Mouse (Mus musculus) forebrain, embryonic 10.5 days (tissue): Measurements from ENCODE around the gene Tspan3. TPM values are rescaled to one million over a fixed set of nuclear protein-coding genes. Genes with fewer than 3 reads are reported as not detected.

ENCODE experiments used
- DNase-seq: peaks from one replicate; pipeline ENCODE4 v3.0.0-alpha.2; 2017; ENCODE audit warnings: low spot score; ENCODE audit errors: extremely low spot score
- H3K27ac ChIP-seq: fragments of 300-500 bp; sonication (generic); 2 replicates; pipeline ENCODE4 v1.5.1; 2016; ENCODE audit warnings: mild to moderate bottlenecking
- H3K27me3 ChIP-seq: fragments of 300-500 bp; sonication (generic); 2 replicates; pipeline ENCODE4 v1.6.1; 2016; ENCODE audit warnings: mild to moderate bottlenecking; ENCODE audit not compliant: poor library complexity, severe bottlenecking
- H3K36me3 ChIP-seq: fragments of 300-500 bp; sonication (generic); replicated peaks from 2 replicates; pipeline ENCODE4 v1.6.1; 2016; ENCODE audit warnings: mild to moderate bottlenecking, moderate library complexity
- H3K4me1 ChIP-seq: fragments of 300-500 bp; sonication (generic); 2 replicates; pipeline ENCODE4 v1.6.1; 2016
- H3K4me3 ChIP-seq: fragments of 300-500 bp; sonication (generic); 2 replicates; pipeline ENCODE4 v1.5.1; 2016; ENCODE audit warnings: mild to moderate bottlenecking, moderate library complexity
- H3K9me3 ChIP-seq: fragments of 300-500 bp; sonication (generic); 2 replicates; pipeline ENCODE4 v1.6.1; 2016; ENCODE audit warnings: mild to moderate bottlenecking, moderate library complexity
- WGBS: fragments of 180-500 bp; shearing (Covaris S2); methylation state at CpG from one replicate; pipeline ENCODE4 v1.1.7; 2016; 5-methylcytosine and 5-hydroxymethylcytosine counted together
- polyA plus RNA-seq: library from polyadenylated mRNA; unstranded; fragments of >200 nt; fragmentation: Nextera tagmentation; extraction: Ambion mirVana; gene quantifications from 2 replicates; pipeline ENCODE4 v1.2.1, GENCODE M21; 2016

Tspan3 gene
- polyA plus RNA-seq, 1 experiment from 2014 or later = 510 TPM

GRCm38 (mm10) chr9:56180118-56180781 lies 15.0 kb upstream of the Tspan3 start:
- no peak for DNase-seq
- Histone ChIP-seq H3K27me3 (no peaks in the 10 kb centered on the region), H3K9me3 (no peaks in the 10 kb centered on the region), H3K27ac (no peak overlapping the region), H3K36me3 (no peaks in the 10 kb centered on the region), H3K4me3 (no peak overlapping the region), H3K4me1 (peaks cover 14% of the 10 kb centered on the region)
- WGBS = 46% methylated on average over 8 of the region's 8 CpGs

GRCm38 (mm10) chr9:56179416-56180117 lies 14.3 kb upstream of the Tspan3 start:
- H3K27ac ChIP-seq = peak overlapping the region; percentile 58; the same call in 1 of the 2 replicates
- no peak overlapping the region for H3K4me3 ChIP-seq
- H3K36me3 ChIP-seq = no peaks in the 10 kb centered on the region
- DNase-seq = no peak
- 77% methylated on average over 6 of the region's 6 CpGs for WGBS
- H3K9me3 ChIP-seq = no peaks in the 10 kb centered on the region
- H3K27me3 ChIP-seq = no peaks in the 10 kb centered on the region
- H3K4me1 ChIP-seq = peaks cover 14% of the 10 kb centered on the region

DNA sequence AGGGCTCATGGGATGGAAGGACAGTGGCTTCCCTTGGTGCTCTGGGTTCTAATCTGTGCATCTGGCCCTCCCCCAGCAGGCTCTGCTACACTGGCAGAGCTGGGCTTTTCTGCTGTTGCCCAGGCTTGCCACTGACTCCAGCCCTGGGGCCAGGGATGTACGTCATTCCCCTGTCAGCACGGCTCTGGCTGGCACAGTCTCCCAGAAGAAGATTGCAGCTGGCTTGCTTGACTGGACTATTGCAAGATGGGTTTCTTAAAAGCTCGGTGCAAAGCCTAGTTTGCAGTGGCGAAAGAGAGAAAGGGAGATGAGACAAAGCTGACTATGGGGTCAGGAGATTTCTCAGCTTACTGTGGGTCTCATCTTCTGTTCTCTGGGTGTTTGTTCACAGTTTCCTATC lies 12.1 kb upstream of the Tspan3 start:
- no peak for DNase-seq
- WGBS = 83% methylated on average over 4 of the region's 4 CpGs
- no peak overlapping the region for H3K4me3 ChIP-seq
- no peaks in the 10 kb centered on the region for H3K27me3 ChIP-seq
- no peaks in the 10 kb centered on the region for H3K36me3 ChIP-seq
- peaks cover 14% of the 10 kb centered on the region for H3K4me1 ChIP-seq
- no peak overlapping the region for H3K27ac ChIP-seq
- no peaks in the 10 kb centered on the region for H3K9me3 ChIP-seq

- 91% methylated on average over 3 of the region's 3 CpGs for WGBS
- no peak overlapping the region for H3K4me3 ChIP-seq
- H3K27me3 ChIP-seq = no peaks in the 10 kb centered on the region
- DNase-seq = no peak
- H3K4me1 ChIP-seq = peaks cover 7% of the 10 kb centered on the region
- 0 out of 2 replicates have a peak, but pooled peaks cover 1% of the 10 kb centered on the region for H3K9me3 ChIP-seq
- H3K27ac ChIP-seq = no peak overlapping the region
- no peaks in the 10 kb centered on the region for H3K36me3 ChIP-seq
Measured at GRCm38 (mm10) chr9:56175316-56175715, 10.0 kb upstream of the Tspan3 start.

DNA sequence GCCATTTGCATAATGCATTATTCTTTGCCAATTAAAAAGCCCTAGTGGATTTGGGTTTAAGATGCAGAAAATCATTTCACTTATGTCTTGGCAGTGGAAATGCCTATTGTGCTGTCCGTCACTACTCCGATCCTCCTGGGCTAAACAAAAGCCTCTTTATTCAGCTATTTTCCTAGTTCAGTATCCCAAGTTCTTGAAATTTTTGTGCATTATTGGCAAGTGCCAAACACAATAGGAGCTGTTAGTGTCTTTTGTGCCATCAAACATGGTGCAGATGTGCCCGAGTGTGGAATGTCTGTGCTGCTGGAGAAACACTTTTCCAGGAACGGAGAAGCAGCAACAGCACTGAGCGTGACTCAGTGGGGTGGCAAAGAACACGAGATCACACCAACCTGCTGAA lies 2.4 kb upstream of the Tspan3 start:
- no peaks in the 10 kb centered on the region for H3K36me3 ChIP-seq
- 23% methylated on average over 6 of the region's 6 CpGs for WGBS
- no peak overlapping the region for H3K27ac ChIP-seq
- peaks cover 4% of the 10 kb centered on the region; the same call in 1 of the 2 replicates for H3K27me3 ChIP-seq
- H3K9me3 ChIP-seq = 0 out of 2 replicates have a peak, but pooled peaks cover 2% of the 10 kb centered on the region
- H3K4me3 ChIP-seq = no peak overlapping the region
- H3K4me1 ChIP-seq = peaks cover 35% of the 10 kb centered on the region
- no peak for DNase-seq

DNA sequence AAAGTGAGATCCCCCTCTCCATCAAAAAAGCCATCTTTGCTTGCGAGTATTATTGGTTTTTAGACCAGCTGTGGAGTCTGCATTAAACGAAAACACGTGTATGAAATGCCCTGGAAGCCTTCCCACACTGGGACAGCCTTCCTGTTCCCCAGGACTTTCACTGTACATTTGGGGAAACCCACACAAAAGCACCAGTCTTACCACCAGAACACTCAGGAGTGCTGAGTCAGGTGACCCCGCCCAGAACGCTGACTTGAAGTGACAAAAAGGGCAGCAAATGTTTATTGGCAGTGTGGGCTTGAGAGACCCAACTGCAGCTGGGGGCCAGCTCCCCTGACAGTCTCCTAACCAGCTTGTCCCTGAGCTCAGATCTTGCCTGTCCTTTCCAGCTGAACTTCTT lies 884 bp upstream of the Tspan3 start:
- H3K9me3 ChIP-seq = 0 out of 2 replicates have a peak, but pooled peaks cover 2% of the 10 kb centered on the region

DNA sequence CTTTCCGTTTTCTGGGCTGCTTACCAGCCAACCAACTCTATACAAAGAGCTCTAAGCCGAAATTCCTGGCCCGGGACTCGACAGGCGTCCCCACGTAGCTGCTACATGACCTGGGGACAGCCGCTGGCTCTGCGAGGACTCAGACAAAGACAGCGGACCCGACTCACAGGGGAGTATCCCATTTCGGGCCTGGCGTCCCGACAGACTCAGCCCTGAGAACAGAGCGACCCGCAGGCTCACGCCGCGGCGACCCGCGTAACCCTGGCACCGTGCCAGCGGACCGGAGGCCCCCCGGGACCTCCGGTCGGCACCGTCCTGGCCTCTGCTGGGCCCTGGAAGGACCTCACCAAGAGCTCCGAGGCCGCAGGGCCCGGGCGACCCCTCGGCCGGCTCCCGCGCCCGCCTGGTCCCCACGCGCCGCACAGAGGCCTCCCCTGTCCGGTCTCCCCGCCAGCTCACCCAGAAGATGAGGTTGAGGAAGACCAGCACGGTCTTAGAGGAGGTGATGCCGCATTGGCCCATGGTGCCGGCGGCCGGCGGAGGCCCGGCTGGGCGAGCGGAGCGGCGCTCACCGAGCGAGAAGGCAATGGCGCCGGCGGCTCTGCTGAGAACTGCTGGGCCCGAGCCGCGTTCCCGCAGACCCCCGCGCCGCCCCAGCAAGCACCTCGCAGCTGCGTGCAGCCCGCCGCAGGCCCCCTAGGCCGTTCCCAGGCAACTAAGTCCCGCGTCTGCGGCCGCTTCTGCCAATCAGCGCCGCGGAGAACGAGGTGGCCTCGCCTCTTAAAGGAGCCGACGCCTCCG lies 4.7 kb downstream of the Tspan3 start:
- DNase-seq = peak; percentile 92
- peaks cover 38% of the 10 kb centered on the region for H3K4me1 ChIP-seq
- peak overlapping the region; percentile 99 for H3K27ac ChIP-seq
- H3K36me3 ChIP-seq = peaks cover 8% of the 10 kb centered on the region; the same call in 1 of the 2 replicates
- H3K4me3 ChIP-seq = peak overlapping the region; percentile 97
- 0 out of 2 replicates have a peak, but pooled peaks cover 4% of the 10 kb centered on the region for H3K27me3 ChIP-seq
- H3K9me3 ChIP-seq = no peaks in the 10 kb centered on the region
- WGBS = under 1% methylated on average over 82 of the region's 82 CpGs

More for the DNA sequence above, 884 bp upstream of the Tspan3 start:
- H3K4me1 ChIP-seq = peaks cover 45% of the 10 kb centered on the region
- DNase-seq = no peak
- H3K27ac ChIP-seq = no peak overlapping the region
- H3K36me3 ChIP-seq = no peaks in the 10 kb centered on the region
- H3K4me3 ChIP-seq = no peak overlapping the region
- H3K27me3 ChIP-seq = peaks cover 8% of the 10 kb centered on the region; the same call in 1 of the 2 replicates
- 67% methylated on average over 5 of the region's 5 CpGs for WGBS

DNA sequence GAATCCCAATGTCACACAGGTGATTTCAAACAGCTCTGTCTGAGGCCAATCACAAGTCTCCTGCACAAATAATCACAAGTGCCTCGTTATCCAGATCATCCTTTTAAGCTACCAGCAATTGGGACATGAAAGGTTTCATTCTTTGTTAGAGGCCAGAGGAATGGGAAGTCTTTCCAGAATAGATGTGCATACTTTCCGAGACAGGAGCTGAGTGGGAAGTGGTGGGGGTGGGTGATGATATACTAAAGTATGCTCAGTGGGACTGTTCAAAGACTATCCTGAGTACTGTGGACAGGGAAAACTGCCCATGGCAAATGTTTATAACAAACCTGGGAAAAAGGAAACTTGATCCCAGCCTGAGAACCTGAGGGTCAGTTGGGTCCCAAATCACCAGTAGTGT lies 5.8 kb downstream of the Tspan3 start:
- Histone ChIP-seq H3K4me1 (peaks cover 36% of the 10 kb centered on the region), H3K27ac (peak overlapping the region; percentile 99), H3K9me3 (no peaks in the 10 kb centered on the region), H3K27me3 (0 out of 2 replicates have a peak, but pooled peaks cover 4% of the 10 kb centered on the region), H3K4me3 (peak overlapping the region; percentile 97), H3K36me3 (peaks cover 8% of the 10 kb centered on the region; the same call in 1 of the 2 replicates)
- WGBS = 6% methylated on average over 2 of the region's 2 CpGs
- no peak for DNase-seq

GRCm38 (mm10) chr9:56158077-56158476 lies 7.2 kb downstream of the Tspan3 start:
- WGBS = 92% methylated on average over 2 of the region's 2 CpGs
- peaks cover 36% of the 10 kb centered on the region for H3K4me1 ChIP-seq
- peaks cover 8% of the 10 kb centered on the region; the same call in 1 of the 2 replicates for H3K36me3 ChIP-seq
- no peak overlapping the region; the same call in 1 of the 2 replicates for H3K4me3 ChIP-seq
- H3K9me3 ChIP-seq = no peaks in the 10 kb centered on the region
- H3K27me3 ChIP-seq = 0 out of 2 replicates have a peak, but pooled peaks cover 4% of the 10 kb centered on the region
- DNase-seq = no peak
- no peak overlapping the region for H3K27ac ChIP-seq

DNA sequence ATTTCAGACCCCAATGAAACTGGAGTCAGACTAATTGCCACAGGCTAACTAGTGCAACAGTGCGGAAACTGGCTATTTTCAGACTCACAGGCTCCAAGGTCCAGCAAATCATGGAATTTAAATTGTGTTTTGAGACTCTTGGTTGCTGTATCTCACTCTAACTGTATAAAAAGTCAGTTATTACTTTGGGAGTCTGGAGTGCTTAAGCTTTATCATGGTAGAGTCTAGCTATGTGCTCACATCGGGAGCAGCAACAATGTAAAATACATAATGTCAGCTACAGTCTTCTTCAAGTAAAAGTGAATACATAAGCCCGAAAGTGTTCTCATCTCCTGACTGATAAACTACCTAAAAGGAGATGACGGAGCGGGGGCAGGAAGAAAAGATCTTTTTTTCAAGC lies 10.7 kb downstream of the Tspan3 start:
- DNase-seq = no peak
- 94% methylated on average over 5 of the region's 5 CpGs for WGBS
- H3K27ac ChIP-seq = no peak overlapping the region

DNA sequence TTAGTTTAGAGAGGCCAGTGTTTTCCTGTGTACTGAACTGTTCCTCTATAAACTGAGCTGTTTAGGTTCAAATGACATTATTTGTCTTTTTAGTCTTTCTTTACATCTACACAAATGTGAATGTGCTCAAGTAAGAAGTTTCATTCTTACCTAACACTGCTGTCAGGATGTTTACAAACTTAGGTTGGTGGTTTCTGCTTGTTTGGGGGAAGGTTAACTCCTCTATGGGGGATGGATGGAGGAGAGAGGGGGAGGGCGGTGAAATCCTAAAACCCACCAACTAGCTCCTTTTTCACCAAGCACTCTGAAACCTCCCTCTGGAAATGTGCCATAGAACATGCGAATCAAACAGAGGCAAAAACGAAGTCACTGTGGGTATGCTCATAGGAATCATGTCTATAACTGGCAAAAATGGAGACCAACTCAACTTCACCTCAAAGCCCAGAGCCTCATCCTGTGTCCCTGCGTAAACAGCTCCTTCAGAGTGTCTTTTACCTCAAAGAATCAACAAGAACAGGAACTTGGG lies 12.7 kb downstream of the Tspan3 start:
- 82% methylated on average over 4 of the region's 4 CpGs for WGBS
- no peak overlapping the region for H3K27ac ChIP-seq
- H3K9me3 ChIP-seq = peaks cover 5% of the 10 kb centered on the region; the same call in 1 of the 2 replicates
- H3K4me1 ChIP-seq = peaks cover 11% of the 10 kb centered on the region
- DNase-seq = no peak
- H3K4me3 ChIP-seq = no peak overlapping the region
- H3K36me3 ChIP-seq = peaks cover 29% of the 10 kb centered on the region
- H3K27me3 ChIP-seq = no peaks in the 10 kb centered on the region

More for the DNA sequence above, 10.7 kb downstream of the Tspan3 start:
- Histone ChIP-seq H3K36me3 (peaks cover 27% of the 10 kb centered on the region), H3K27me3 (no peaks in the 10 kb centered on the region), H3K4me3 (no peak overlapping the region), H3K4me1 (peaks cover 28% of the 10 kb centered on the region), H3K9me3 (peaks cover 5% of the 10 kb centered on the region; the same call in 1 of the 2 replicates)
